Mouse (Mus musculus): ENCODE measurements at regions not wholly inside any gene's neighbourhood (a gene's known extent, or its start where the extent isn't known, plus 50 kb on each side); places are given as distances from the start of the nearest gene placed in this dataset.
A peak's percentile ranks its signal among the peaks of the same experiment; 100 is the strongest.

DNA sequence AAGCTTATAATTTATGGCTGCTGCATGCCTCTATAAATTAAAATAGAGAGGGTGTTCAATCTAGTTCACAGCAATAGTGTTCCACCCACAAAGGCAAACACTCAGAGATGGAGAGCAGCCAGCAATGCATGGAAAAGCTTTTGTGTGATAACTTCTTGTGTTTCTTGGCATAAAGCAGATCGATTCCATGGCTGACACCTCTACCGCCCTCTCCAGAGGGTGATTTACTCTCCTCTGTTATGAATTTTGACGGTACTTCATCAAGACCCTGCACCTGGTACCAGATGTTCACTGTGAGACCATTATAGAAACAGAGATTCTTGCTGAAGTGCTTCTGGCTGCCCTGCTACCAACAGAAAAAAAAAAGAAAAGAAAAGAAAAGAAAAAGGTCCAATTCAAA, 54.1 kb upstream of the Btc start:
- DNase-seq = no peak

- peak; percentile 45 to 55 for DNase-seq
These were observed 52.4 kb upstream of the Parm1 start for GRCm38 (mm10) chr5:91464876-91465508.
